Mouse (Mus musculus) embryonic fibroblast, embryonic 13.5 days (primary cell): Measurements from ENCODE around the gene Qrich1.

Experiments
- CTCF ChIP-seq: IDR thresholded peaks from 2 replicates; pipeline ENCODE4 v1.5.1; 2011; ENCODE audit warnings: mild to moderate bottlenecking, control low read depth, low read length, moderate library complexity, borderline replicate concordance; ENCODE audit not compliant: insufficient read depth
- POLR2A ChIP-seq: IDR thresholded peaks from 2 replicates; pipeline ENCODE4 v1.6.1; 2011; ENCODE audit warnings: low read depth, mild to moderate bottlenecking, control low read depth, low read length, moderate library complexity

- TF ChIP-seq POLR2A: no peak
- no peak for TF ChIP-seq CTCF
Observed at GRCm38 (mm10) chr9:108571401-108571973, 54.9 kb downstream of the Qrich1 start.
